ENCODE assay signal across 8 mouse cellular contexts in genomic region chr1:171345225-171346094, GRCm38 (mm10). TPM values are rescaled to one million over a fixed set of nuclear protein-coding genes. Genes with fewer than 3 reads are reported as not detected.
DNase-seq lines count a peak whose midpoint lies in the region; ATAC-seq and TF ChIP-seq lines count a peak whose summit lies in the region.

Gene Nit1, minus strand, starts transcription at chr1:171345646.
Gene Pfdn2, plus strand, starts transcription at chr1:171345670.

- peaks cover 32% of the 10 kb centered on the region for H3K36me3 ChIP-seq in heart, embryonic 12.5 days
- H3K36me3 ChIP-seq in kidney, postnatal 0 days (ENCODE audit: insufficient read depth, low read length) = peaks cover 23% of the 10 kb centered on the region
- H3K36me3 ChIP-seq in liver, embryonic 11.5 days (ENCODE audit: control insufficient read depth, insufficient read depth, low read length) = peaks cover 15% of the 10 kb centered on the region
- H3K36me3 ChIP-seq in myocyte (ENCODE audit: control insufficient read depth, insufficient read depth) = peaks cover 21% of the 10 kb centered on the region

- peaks cover 56% of the 10 kb centered on the region for H3K79me2 ChIP-seq in myocyte (ENCODE audit: control insufficient read depth, insufficient read depth)

- peak within 1 kb of the TSS; percentile 52 for H3K27ac ChIP-seq in brown adipose tissue, adult 24 weeks (replicated peaks; ENCODE audit: low read depth, low read length)
- H3K27ac ChIP-seq in heart, embryonic 12.5 days (ENCODE audit: poor library complexity, severe bottlenecking) = peak within 1 kb of the TSS; percentile 73
- H3K27ac ChIP-seq in kidney, postnatal 0 days = peak within 1 kb of the TSS; percentile 63; the same call in 1 of the 2 replicates
- H3K27ac ChIP-seq in liver, embryonic 11.5 days (ENCODE audit: low read depth, low read length) = peak within 1 kb of the TSS; percentile 81

- TF ChIP-seq POLR2A in myocyte (IDR thresholded peaks at IDR 0.05; ENCODE audit: insufficient read length, low read depth) = peak; percentile 94

- under 1% methylated on average over 53 of the region's 53 CpGs for WGBS in heart, embryonic 12.5 days
- under 1% methylated on average over 52 of the region's 53 CpGs for WGBS in kidney, postnatal 0 days
- 1% methylated on average over 53 of the region's 53 CpGs for WGBS in liver, embryonic 11.5 days

- DNase-seq in kidney, postnatal 0 days (ENCODE audit: low spot score) = peak; percentile 97
- DNase-seq in liver, embryonic 11.5 days (ENCODE audit: low spot score) = peak; percentile 96
- DNase-seq in spleen, postnatal 4 days (ENCODE audit: low spot score in 2 of 2) = peak; percentile 88 to 94

- no peak for TF ChIP-seq CTCF in kidney, postnatal 0 days (IDR thresholded peaks at IDR 0.05; ENCODE audit: low read depth)

- H3K9me3 ChIP-seq in heart, embryonic 12.5 days (replicated peaks) = peaks cover 4% of the 10 kb centered on the region; the same call in 1 of the 2 replicates
- peaks cover 5% of the 10 kb centered on the region; the same call in 1 of the 2 replicates for H3K9me3 ChIP-seq in kidney, postnatal 0 days (replicated peaks; ENCODE audit: low read length)
- no peaks in the 10 kb centered on the region for H3K9me3 ChIP-seq in liver, embryonic 11.5 days (ENCODE audit: control insufficient read depth, low read length)

- peak; percentile 95 for ATAC-seq in CD4-positive, CD25-positive, alpha-beta regulatory T cell, adult 4 months
- peak; percentile 99 for ATAC-seq in erythroid progenitor cell, adult 5-6 weeks (replicated peaks; ENCODE audit: low FRiP score, poor library complexity, severe bottlenecking)
- peak; percentile 93 for ATAC-seq in heart, embryonic 12.5 days (ENCODE audit: insufficient number of reproducible peaks, low FRiP score)
- peak; percentile 85 for ATAC-seq in kidney, postnatal 0 days (replicated peaks; ENCODE audit: low FRiP score, low read depth)
- ATAC-seq in liver, embryonic 11.5 days (replicated peaks; ENCODE audit: low FRiP score) = peak; percentile 89

- H3K4me3 ChIP-seq in brown adipose tissue, adult 24 weeks (ENCODE audit: insufficient read depth, low read depth, low read length) = peak within 1 kb of the TSS; percentile 79
- H3K4me3 ChIP-seq in heart, embryonic 12.5 days = peak within 1 kb of the TSS; percentile 98
- H3K4me3 ChIP-seq in kidney, postnatal 0 days (replicated peaks; ENCODE audit: low read depth, low read length) = peak within 1 kb of the TSS; percentile 84
- peak within 1 kb of the TSS; percentile 95 for H3K4me3 ChIP-seq in liver, embryonic 11.5 days (ENCODE audit: low read depth, low read length)
- H3K4me3 ChIP-seq in myocyte = peak within 1 kb of the TSS; percentile 100

- H3K9ac ChIP-seq in heart, embryonic 12.5 days = peak within 1 kb of the TSS; percentile 88
- H3K9ac ChIP-seq in kidney, postnatal 0 days (ENCODE audit: low read depth, low read length) = peak within 1 kb of the TSS; percentile 79
- peak within 1 kb of the TSS; percentile 91 for H3K9ac ChIP-seq in liver, embryonic 11.5 days (ENCODE audit: low read depth, low read length)

- H3K27me3 ChIP-seq in heart, embryonic 12.5 days (replicated peaks) = no peaks in the 10 kb centered on the region
- H3K27me3 ChIP-seq in kidney, postnatal 0 days (ENCODE audit: insufficient read depth, low read length) = no peaks in the 10 kb centered on the region
- H3K27me3 ChIP-seq in liver, embryonic 11.5 days (replicated peaks; ENCODE audit: control insufficient read depth, insufficient read depth, low read length) = no peaks in the 10 kb centered on the region
- no peaks in the 10 kb centered on the region for H3K27me3 ChIP-seq in myocyte (ENCODE audit: control insufficient read depth, insufficient read depth, insufficient read length)

- peak within 1 kb of the TSS; percentile 93 for H3K4me2 ChIP-seq in heart, embryonic 12.5 days
- peak within 1 kb of the TSS; percentile 75 for H3K4me2 ChIP-seq in kidney, postnatal 0 days (ENCODE audit: low read length)
- peak within 1 kb of the TSS; percentile 81 for H3K4me2 ChIP-seq in liver, embryonic 11.5 days
- peak within 1 kb of the TSS; percentile 98 for H3K4me2 ChIP-seq in myocyte (ENCODE audit: low read depth)

- peak within 1 kb of the TSS; percentile 50 for H3ac ChIP-seq in myocyte (ENCODE audit: control insufficient read depth, insufficient read length)

- peaks cover 6% of the 10 kb centered on the region; the same call in 1 of the 2 replicates for H3K4me1 ChIP-seq in brown adipose tissue, adult 24 weeks (ENCODE audit: control insufficient read depth, insufficient read depth, insufficient read length, low read length)
- H3K4me1 ChIP-seq in heart, embryonic 12.5 days (replicated peaks) = peaks cover 22% of the 10 kb centered on the region
- peaks cover 4% of the 10 kb centered on the region; the same call in 1 of the 2 replicates for H3K4me1 ChIP-seq in kidney, postnatal 0 days (replicated peaks; ENCODE audit: insufficient read depth, low read length)
- H3K4me1 ChIP-seq in liver, embryonic 11.5 days (replicated peaks; ENCODE audit: control insufficient read depth, insufficient read depth, low read length) = peaks cover 8% of the 10 kb centered on the region

TF ChIP-seq in myocyte, 11 proteins besides CTCF, POLR2A, EP300 and RAD21:
- TF ChIP-seq SRF (IDR thresholded peaks at IDR 0.05; ENCODE audit: control insufficient read depth, insufficient read length, low read depth) (no peak), MYOG (IDR thresholded peaks at IDR 0.05; ENCODE audit: control insufficient read depth in 1 of 3, insufficient read depth in 1 of 3, insufficient read length in 2 of 3, low read depth in 2 of 3) (peak in 2 of 3 experiments; percentile 29 to 55), MYOD1 (IDR thresholded peaks at IDR 0.05; ENCODE audit: control insufficient read depth in 1 of 3, insufficient read length in 2 of 3, low read depth in 2 of 3) (peak in 1 of 3 experiments; percentile 18), POLR2AphosphoS2 (IDR thresholded peaks at IDR 0.05; ENCODE audit: insufficient read length, low read depth) (peak; percentile 98)

RNA-seq across cellular contexts. Expression of gene Nit1, which starts in this region (rescaled TPM):
- 10 to 100 TPM; 31.7 to 40.3 TPM for polyA plus RNA-seq in CD4-positive, CD25-positive, alpha-beta regulatory T cell, adult 4 months (2017; shearing (Covaris generic))
- 41.1 and 62.5 TPM in 2 replicates for polyA plus RNA-seq in brown adipose tissue, adult 24 weeks (2012; ENCODE audit: insufficient read depth, insufficient read length, missing spikeins)
- 6.7 and 10.8 TPM in 2 replicates for total RNA-seq in erythroid progenitor cell, adult 5-6 weeks (2015; ENCODE audit: low replicate concordance)
- 11.6 and 24.5 TPM in 2 replicates for total RNA-seq in erythroid progenitor cell, adult 5-6 weeks (2017; ENCODE audit: low replicate concordance)
- polyA plus RNA-seq in heart, embryonic 12.5 days (2016; fragmentation: Nextera tagmentation; extraction: Ambion mirVana) = 31.9 and 33.9 TPM in 2 replicates
- polyA plus RNA-seq in kidney, postnatal 0 days (2015; fragmentation: Nextera tagmentation; extraction: Ambion mirVana) = 59.8 and 64.4 TPM in 2 replicates
- 26.2 and 29.1 TPM in 2 replicates for polyA plus RNA-seq in liver, embryonic 11.5 days (2014; fragmentation: Nextera tagmentation; extraction: Ambion mirVana)
- 31.8 TPM for polyA plus RNA-seq in myocyte (2012; fragmentation: generic; extraction: Trizol)

RNA-seq across cellular contexts. Expression of gene Pfdn2, which starts in this region (rescaled TPM):
- polyA plus RNA-seq in CD4-positive, CD25-positive, alpha-beta regulatory T cell, adult 4 months (2017; shearing (Covaris generic)) = 10 to 100 TPM; 69.6 to 75.8 TPM
- 73.2 and 83.7 TPM in 2 replicates for polyA plus RNA-seq in brown adipose tissue, adult 24 weeks (2012; ENCODE audit: insufficient read depth, insufficient read length, missing spikeins)
- total RNA-seq in erythroid progenitor cell, adult 5-6 weeks (2015; ENCODE audit: low replicate concordance) = 10.1 and 22.0 TPM in 2 replicates
- total RNA-seq in erythroid progenitor cell, adult 5-6 weeks (2017; ENCODE audit: low replicate concordance) = 9.0 and 10.1 TPM in 2 replicates
- polyA plus RNA-seq in heart, embryonic 12.5 days (2016; fragmentation: Nextera tagmentation; extraction: Ambion mirVana) = 96.8 and 111 TPM in 2 replicates
- polyA plus RNA-seq in kidney, postnatal 0 days (2015; fragmentation: Nextera tagmentation; extraction: Ambion mirVana) = 92.1 and 105 TPM in 2 replicates
- polyA plus RNA-seq in liver, embryonic 11.5 days (2014; fragmentation: Nextera tagmentation; extraction: Ambion mirVana) = 68.0 and 73.7 TPM in 2 replicates
- 111 TPM for polyA plus RNA-seq in myocyte (2012; fragmentation: generic; extraction: Trizol)

Comparison
In these comparisons a context has a peak if more than half of its experiments do, and no peak if none do; other contexts are left out.
1. Peak in every context shown above with its lines: DNase-seq, ATAC-seq, H3K4me3 ChIP-seq and H3K27ac ChIP-seq.